Mouse (Mus musculus): ENCODE measurements around the gene Esp38. TPM values are rescaled to one million over a fixed set of nuclear protein-coding genes. Genes with fewer than 3 reads are reported as not detected.
"Not testable (repeated sequence)": the region's sequence is repeated elsewhere in the genome, so short reads cannot be mapped to it uniquely, and the experiment has no call there.

Esp38 gene
- not detected in 2 replicates for polyA plus RNA-seq (2014; fragmentation: Nextera tagmentation; extraction: Ambion mirVana)

- no peak within 1 kb of the TSS for H3K4me2 ChIP-seq (ENCODE audit: low read length)
- H3K36me3 ChIP-seq (ENCODE audit: control insufficient read depth, insufficient read depth, low read length) = no peaks in the 10 kb centered on the region
- no peak for ATAC-seq (ENCODE audit: low FRiP score, low TSS enrichment)
- H3K4me1 ChIP-seq (ENCODE audit: control insufficient read depth, insufficient read depth, low read length) = no peaks in the 10 kb centered on the region
- H3K9me3 ChIP-seq (ENCODE audit: control insufficient read depth, low read length) = no peaks in the 10 kb centered on the region
- no peak within 1 kb of the TSS for H3K27ac ChIP-seq (replicated peaks; ENCODE audit: low read depth, low read length)
- no peak within 1 kb of the TSS for H3K9ac ChIP-seq (replicated peaks; ENCODE audit: low read length)
- no peak within 1 kb of the TSS for H3K4me3 ChIP-seq (replicated peaks; ENCODE audit: low read depth, low read length)
- no peaks in the 10 kb centered on the region for H3K27me3 ChIP-seq (ENCODE audit: control insufficient read depth, insufficient read depth, low read length)
- WGBS = 85% methylated on average over 3 of the region's 3 CpGs
- DNase-seq = no peak
Observed at GRCm38 (mm10) chr17:39950220-39950619, at the start of gene Esp38. Esp38 (plus strand) TSS chr17:39950520.

GRCm38 (mm10) chr17:39902928-39903545, 47.3 kb upstream of the Esp38 start:
- not testable (repeated sequence) for ATAC-seq (ENCODE audit: low FRiP score, low TSS enrichment); H3K27ac ChIP-seq (replicated peaks; ENCODE audit: low read depth, low read length); H3K9ac ChIP-seq (replicated peaks; ENCODE audit: low read length); H3K36me3 ChIP-seq (ENCODE audit: control insufficient read depth, insufficient read depth, low read length); H3K4me3 ChIP-seq (replicated peaks; ENCODE audit: low read depth, low read length); DNase-seq; H3K27me3 ChIP-seq (ENCODE audit: control insufficient read depth, insufficient read depth, low read length); H3K4me1 ChIP-seq (ENCODE audit: control insufficient read depth, insufficient read depth, low read length); H3K4me2 ChIP-seq (ENCODE audit: low read length); H3K9me3 ChIP-seq (ENCODE audit: control insufficient read depth, low read length)
- 54% methylated on average over 8 of the region's 8 CpGs for WGBS

Other genes starting within 250 kb of the Esp38 start
- not detected in 2 replicates for gene AC192777.2, start 144.9 kb downstream of the Esp38 start, polyA plus RNA-seq (2014; fragmentation: Nextera tagmentation; extraction: Ambion mirVana)

Data from midbrain, embryonic 14.5 days (tissue).